Mouse (Mus musculus): ENCODE results near the gene Pcsk2. TPM values are rescaled to one million over a fixed set of nuclear protein-coding genes. Genes with fewer than 3 reads are reported as not detected.
A peak's percentile ranks its signal among the peaks of the same experiment; 100 is the strongest.

Gene Pcsk2
- polyA plus RNA-seq, 1 experiment from 2014 or later, result 0.44 TPM

- H3K4me1 ChIP-seq (replicated peaks), result no peaks in the 10 kb centered on the region; the same call in 1 of the 2 replicates
- peaks cover 13% of the 10 kb centered on the region for H3K27me3 ChIP-seq
- no peaks in the 10 kb centered on the region for H3K36me3 ChIP-seq
- peak within 1 kb of the TSS; percentile 50 for H3K4me3 ChIP-seq (replicated peaks)
- no peaks in the 10 kb centered on the region for H3K9me3 ChIP-seq
- H3K4me2 ChIP-seq, result peak within 1 kb of the TSS; percentile 71
- H3K9ac ChIP-seq (replicated peaks), result peak within 1 kb of the TSS; percentile 85
- 0 out of 2 replicates have a peak within 1 kb of the TSS, but pooled peaks have one; percentile 45 for H3K27ac ChIP-seq
- WGBS, result 5% methylated on average over 85 of the region's 86 CpGs
- ATAC-seq (ENCODE audit: insufficient number of reproducible peaks, insufficient read depth, low FRiP score, low TSS enrichment, low read depth), result peak; percentile 60
Observed at GRCm38 (mm10) chr2:143862484-143863231, 316.7 kb downstream of the Pcsk2 start, which contains the start of gene Bfsp1. Gene Bfsp1 (minus strand): TSS chr2:143863173.

DNA sequence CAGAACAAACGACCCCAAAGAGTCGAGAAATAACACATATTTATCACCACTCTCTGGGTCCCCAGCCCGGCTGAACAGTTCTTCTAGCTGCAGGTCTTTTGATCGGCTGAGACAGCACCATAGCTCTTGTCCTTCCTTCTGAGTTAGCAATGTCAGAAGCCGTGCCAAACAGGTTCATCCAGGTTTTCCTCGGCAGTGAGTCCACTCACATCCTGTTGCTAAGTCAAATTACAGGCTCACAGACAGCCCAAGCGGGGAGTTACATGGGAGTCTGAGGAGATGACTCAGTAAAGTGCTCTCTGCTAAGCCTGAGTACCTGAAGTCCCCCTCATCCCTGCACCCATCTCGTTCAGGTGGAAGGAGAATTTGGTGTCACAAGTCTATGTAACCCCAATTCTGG lies 318.6 kb downstream of the Pcsk2 start:
- ATAC-seq (ENCODE audit: insufficient number of reproducible peaks, insufficient read depth, low FRiP score, low TSS enrichment, low read depth), result no peak
- Histone ChIP-seq H3K4me3 (replicated peaks) (no peak overlapping the region), H3K27ac (no peak overlapping the region), H3K4me1 (replicated peaks) (no peaks in the 10 kb centered on the region; the same call in 1 of the 2 replicates), H3K36me3 (no peaks in the 10 kb centered on the region), H3K27me3 (peaks cover 13% of the 10 kb centered on the region), H3K9me3 (no peaks in the 10 kb centered on the region), H3K9ac (replicated peaks) (no peak overlapping the region), H3K4me2 (no peak overlapping the region)
- 60% methylated on average over 8 of the region's 8 CpGs for WGBS

All from limb, embryonic 12.5 days (tissue).